Mouse (Mus musculus) kidney, adult 10 weeks (tissue): ENCODE measurements around the gene Il27. TPM values are rescaled to one million over a fixed set of nuclear protein-coding genes. Genes with fewer than 3 reads are reported as not detected.

Experiments
- polyA plus RNA-seq: library from polyadenylated mRNA; stranded (reverse); fragments of 350-450 nt; fragmentation: Illumina TruSeq; extraction: RNeasy Lipid Tissue Mini Kit (QIAGEN cat#74804); gene quantifications from one replicate; pipeline ENCODE4 v1.2.3, GENCODE M21; 2014; ENCODE audit warnings: low read depth, low replicate concordance

Gene Il27
- polyA plus RNA-seq = not detected

DNA sequence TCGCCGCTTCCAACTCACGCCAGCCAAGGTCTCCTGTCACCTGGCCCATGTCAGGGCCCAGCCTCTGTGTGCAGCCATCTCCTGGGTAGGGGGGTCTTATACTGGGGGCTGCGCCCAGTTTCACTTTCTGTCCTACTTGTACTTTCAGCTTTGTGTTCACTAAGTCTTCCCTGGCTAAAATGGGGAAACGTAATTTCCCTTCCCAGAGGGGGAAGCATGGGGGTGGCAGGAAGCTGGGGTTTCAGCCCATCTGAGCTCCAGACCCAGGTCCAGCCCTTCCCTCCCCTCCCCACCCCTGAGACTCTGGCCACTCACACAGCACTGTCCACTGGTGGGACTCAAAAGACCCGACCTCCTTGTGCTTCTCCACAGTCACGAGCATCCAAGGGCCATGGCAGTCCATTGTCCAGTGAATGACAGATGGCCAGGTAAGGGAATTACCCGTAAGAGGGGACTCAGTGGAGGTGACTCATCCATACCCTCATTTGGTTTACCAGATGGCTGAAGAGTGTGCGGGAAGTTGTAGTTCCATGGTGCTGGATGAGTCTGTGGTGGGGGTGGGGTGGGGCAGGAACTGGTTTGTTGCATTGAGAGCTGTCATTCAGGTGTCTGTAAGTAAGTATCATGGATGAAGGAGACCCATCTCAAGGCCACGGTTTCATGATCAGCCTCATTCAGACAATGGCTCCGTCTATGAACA is at the start of gene Il27:
Il27 (minus strand) TSS at position 80 of the 700 bp plus-strand sequence.

DNA sequence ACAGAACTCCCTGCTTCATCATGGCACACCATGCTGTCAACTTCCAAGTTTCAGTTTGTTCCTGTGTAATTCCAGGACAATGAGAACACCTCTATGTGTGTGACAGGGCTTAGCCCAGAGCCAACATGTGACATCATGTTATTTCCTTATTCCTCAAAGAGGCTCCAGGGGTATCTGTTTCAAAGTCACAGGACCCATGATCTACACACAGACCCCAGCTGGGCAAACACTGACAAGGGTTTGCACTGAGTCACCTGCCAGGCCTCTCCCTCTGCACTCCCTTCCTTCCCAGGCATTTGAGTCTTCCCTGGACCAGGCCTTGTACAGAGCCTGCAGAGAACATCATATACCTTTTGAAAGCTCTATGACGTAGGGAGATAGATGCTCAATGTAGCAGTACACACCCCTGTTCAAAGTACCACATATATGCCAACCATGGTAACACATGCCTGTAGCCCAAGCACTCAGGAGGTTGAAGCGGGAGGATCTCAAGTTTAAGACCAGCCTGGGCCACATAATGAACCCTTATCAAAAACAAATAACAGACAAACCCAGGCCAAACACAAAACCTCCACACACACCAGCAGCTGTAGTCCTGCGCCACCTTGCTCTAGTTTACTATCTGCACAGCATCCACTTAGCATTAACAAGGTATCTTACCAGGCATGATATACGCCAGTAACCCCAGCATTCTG is 36.2 kb upstream of the Il27 start, which contains the start of gene Nupr1:
Nupr1 (minus strand) TSS at position 38 of the 695 bp plus-strand sequence.

DNA sequence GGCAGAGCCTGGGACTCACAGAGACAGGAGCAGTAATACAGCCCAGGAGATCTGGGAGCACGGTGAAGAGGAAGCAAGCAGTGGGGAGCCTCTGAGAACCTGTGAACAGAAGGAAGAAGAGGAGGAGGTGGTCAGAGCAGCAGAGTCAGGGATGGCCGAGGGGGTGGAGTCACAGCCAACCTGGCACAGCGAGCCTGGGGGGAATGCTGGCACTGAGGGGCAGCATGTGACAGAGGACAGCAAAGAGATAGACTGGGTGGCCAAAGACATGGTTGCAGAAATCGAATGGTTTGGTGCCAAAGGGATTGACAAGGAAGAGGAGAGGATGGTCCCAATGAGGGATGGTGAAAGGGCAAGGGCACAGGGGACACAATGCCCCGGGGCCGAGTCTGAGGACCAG is 9.0 kb downstream of the Il27 start, which contains the start of gene Cln3:
Cln3 (minus strand) TSS at position 101 of the 400 bp plus-strand sequence.

DNA sequence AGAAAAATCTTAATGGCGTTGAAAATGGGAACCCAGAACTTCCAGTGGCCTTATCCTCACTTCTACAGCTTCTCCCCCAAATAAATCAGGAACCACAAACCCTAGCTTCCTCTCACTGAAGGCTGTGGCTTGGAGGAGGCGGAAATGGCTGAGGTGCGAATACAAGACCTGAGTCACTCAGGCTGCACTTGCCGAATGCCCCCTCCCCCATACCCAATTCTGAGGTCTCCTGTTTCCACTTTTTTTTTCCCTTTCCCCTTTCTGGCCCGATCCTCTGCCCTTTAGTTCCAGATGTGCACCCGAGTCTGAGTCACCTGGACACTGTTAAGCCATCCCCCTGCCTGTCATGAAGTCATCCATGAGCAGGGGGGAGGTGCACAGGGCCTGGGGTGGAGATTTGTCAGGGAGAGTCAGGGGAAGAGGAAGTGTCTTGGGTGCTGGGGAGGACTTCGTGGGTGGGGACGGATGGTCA is 10.2 kb downstream of the Il27 start, which contains the start of gene Apobr:
Apobr (plus strand) TSS at position 437 of the 472 bp plus-strand sequence.

DNA sequence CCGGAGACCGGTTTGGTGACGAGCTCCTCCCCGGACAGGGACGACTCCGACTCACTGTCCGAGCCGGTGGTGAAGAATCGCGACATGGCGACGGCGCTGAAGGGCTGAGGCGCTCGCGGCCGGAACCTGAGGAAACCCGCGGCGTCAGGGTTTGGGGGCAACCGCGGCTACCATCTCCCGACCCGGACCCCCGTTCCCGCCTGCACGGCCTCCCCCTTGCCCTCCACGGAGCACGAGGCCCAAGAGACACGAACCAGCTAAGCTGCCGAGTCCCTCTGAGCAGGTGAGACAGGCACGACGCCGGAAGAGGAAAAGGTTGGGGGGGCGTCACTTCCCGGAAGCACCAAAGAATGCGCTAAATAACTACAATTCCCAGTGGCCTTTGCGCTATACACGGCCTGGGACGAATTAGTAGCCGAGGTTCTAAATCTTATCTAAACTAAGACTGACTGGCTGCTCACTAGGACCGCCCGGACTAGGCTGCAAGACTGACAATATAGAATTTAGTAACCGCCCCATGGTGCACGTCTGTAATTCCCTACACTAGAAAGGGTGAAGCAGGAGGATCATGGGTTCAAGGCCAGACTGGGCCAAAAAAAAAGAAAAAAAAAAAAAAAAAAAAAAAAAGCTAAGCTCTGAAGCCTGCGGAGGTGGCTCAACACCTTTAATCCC is 28.5 kb downstream of the Il27 start, which contains the start of gene Eif3c:
Eif3c (minus strand) TSS at position 318 of the 672 bp plus-strand sequence.

Other genes with a start within 250 kb of the Il27 start
- not detected for gene Lat, start 225.4 kb downstream of the Il27 start, polyA plus RNA-seq
- 2.3 TPM for gene Spns1, start 217.5 kb downstream of the Il27 start, polyA plus RNA-seq
- 3.7 TPM for gene Nfatc2ip, start 198.2 kb downstream of the Il27 start, polyA plus RNA-seq
- not detected for gene Cd19, start 180.1 kb downstream of the Il27 start, polyA plus RNA-seq
- gene Rabep2, start 166.2 kb downstream of the Il27 start, polyA plus RNA-seq = 0.85 TPM
- gene Atp2a1, start 131.8 kb downstream of the Il27 start, polyA plus RNA-seq = not detected
- gene Sh2b1, start 119.5 kb downstream of the Il27 start, polyA plus RNA-seq = 0.65 TPM
- 6.3 TPM for gene Tufm, start 107.6 kb downstream of the Il27 start, polyA plus RNA-seq
- 17.8 TPM for gene Atxn2l, start 91.5 kb downstream of the Il27 start, polyA plus RNA-seq
- 233 TPM for gene Eif3c, start 28.5 kb downstream of the Il27 start, polyA plus RNA-seq
- not detected for gene Apobr, start 10.0 kb downstream of the Il27 start, polyA plus RNA-seq
- gene Cln3, start 9.1 kb downstream of the Il27 start, polyA plus RNA-seq = 1.7 TPM
- 5.7 TPM for gene Nupr1, start 35.9 kb upstream of the Il27 start, polyA plus RNA-seq
- 1.2 TPM for gene Sgf29, start 54.4 kb upstream of the Il27 start, polyA plus RNA-seq
- gene Sult1a1, start 81.5 kb upstream of the Il27 start, polyA plus RNA-seq = 62.2 TPM
- gene Bola2, start 100.5 kb upstream of the Il27 start, polyA plus RNA-seq = 0.16 TPM
- 1.0 TPM for gene Slx1b, start 100.8 kb upstream of the Il27 start, polyA plus RNA-seq
- 4.4 TPM for gene Coro1a, start 112.8 kb upstream of the Il27 start, polyA plus RNA-seq
- 6.5 TPM for gene Mapk3, start 164.7 kb upstream of the Il27 start, polyA plus RNA-seq
- gene Gdpd3, start 171.4 kb upstream of the Il27 start, polyA plus RNA-seq = 9.9 TPM
- gene Ypel3, start 182.0 kb upstream of the Il27 start, polyA plus RNA-seq = 13.0 TPM
- gene Tbx6, start 186.5 kb upstream of the Il27 start, polyA plus RNA-seq = not detected
- 29.0 TPM for gene Ppp4c, start 197.6 kb upstream of the Il27 start, polyA plus RNA-seq
- not detected for gene Fam57b, start 202.7 kb upstream of the Il27 start, polyA plus RNA-seq
- not detected for gene 4930451I11Rik, start 236.7 kb upstream of the Il27 start, polyA plus RNA-seq